7 mouse cellular contexts compared by ENCODE assay signal in genomic region chr3:88436395-88437201, GRCm38 (mm10). TPM values are rescaled to one million over a fixed set of nuclear protein-coding genes. Genes with fewer than 3 reads are reported as not detected.
DNase-seq lines count a peak whose midpoint lies in the region; ATAC-seq and TF ChIP-seq lines count a peak whose summit lies in the region.

No protein-coding gene starts in this region.

- peak overlapping the region; percentile 45 for H3K4me2 ChIP-seq in embryonic facial prominence, embryonic 12.5 days (replicated peaks)
- H3K4me2 ChIP-seq in kidney, postnatal 0 days (ENCODE audit: low read length) = peak overlapping the region; percentile 53
- H3K4me2 ChIP-seq in lung, embryonic 14.5 days = peak overlapping the region; percentile 72

- ATAC-seq in embryonic facial prominence, embryonic 12.5 days (ENCODE audit: insufficient number of reproducible peaks, insufficient read depth, low FRiP score, low TSS enrichment) = peak; percentile 81
- peak; percentile 87 for ATAC-seq in kidney, postnatal 0 days (replicated peaks; ENCODE audit: low FRiP score, low read depth)
- ATAC-seq in lung, embryonic 14.5 days (ENCODE audit: insufficient read depth) = peak; percentile 93

- in situ Hi-C loops in ES-E14 (cut with MboI; ENCODE audit: low sequenced_read_pairs in 2 of 2, unreplicated experiment in 2 of 2) = no loop called here

- no peak overlapping the region for H3K27ac ChIP-seq in ES-E14 (ENCODE audit: insufficient read depth, low read depth, low read length, poor library complexity, severe bottlenecking)
- H3K27ac ChIP-seq in embryonic facial prominence, embryonic 12.5 days = no peak overlapping the region
- H3K27ac ChIP-seq in kidney, postnatal 0 days = peak overlapping the region; percentile 80
- H3K27ac ChIP-seq in lung, embryonic 14.5 days (ENCODE audit: low read depth) = peak overlapping the region; percentile 36; the same call in 1 of the 2 replicates

- DNase-seq in ES-E14 (ENCODE audit: low read depth, low spot score) = no peak
- DNase-seq in adrenal gland, postnatal 25 days = peak; percentile 73
- peak; percentile 38 to 39 for DNase-seq in heart, adult 9 months (ENCODE audit: low spot score in 2 of 2)
- DNase-seq in kidney, postnatal 0 days (ENCODE audit: low spot score) = peak; percentile 83
- peak; percentile 76 for DNase-seq in lung, embryonic 14.5 days
- peak; percentile 92 for DNase-seq in retina, postnatal 1 day

- TF ChIP-seq CTCF in kidney, postnatal 0 days (IDR thresholded peaks at IDR 0.05; ENCODE audit: low read depth) = peak; percentile 64
- TF ChIP-seq CTCF in lung, embryonic 14.5 days (IDR thresholded peaks at IDR 0.05; ENCODE audit: low read depth) = peak; percentile 76

- peak overlapping the region; percentile 48 to 54; a peak in 3 of 4 replicates for H3K4me3 ChIP-seq in ES-E14 (ENCODE audit: insufficient read depth in 1 of 2, low read depth in 1 of 2, low read length in 2 of 2, poor library complexity in 1 of 2, severe bottlenecking in 1 of 2)
- H3K4me3 ChIP-seq in embryonic facial prominence, embryonic 12.5 days = peak overlapping the region; percentile 26
- H3K4me3 ChIP-seq in kidney, postnatal 0 days (replicated peaks; ENCODE audit: low read depth, low read length) = peak overlapping the region; percentile 6; the same call in 1 of the 2 replicates
- peak overlapping the region; percentile 33 for H3K4me3 ChIP-seq in lung, embryonic 14.5 days (ENCODE audit: low read depth, low read length)

- peaks cover 12 to 35% of the 10 kb centered on the region in 2 experiments; a peak in 3 of 4 replicates for H3K4me1 ChIP-seq in ES-E14 (ENCODE audit: control insufficient read depth in 2 of 2, insufficient read depth in 2 of 2, low read length in 2 of 2, poor library complexity in 1 of 2)
- H3K4me1 ChIP-seq in embryonic facial prominence, embryonic 12.5 days = peaks cover 18% of the 10 kb centered on the region
- peaks cover 19% of the 10 kb centered on the region for H3K4me1 ChIP-seq in kidney, postnatal 0 days (replicated peaks; ENCODE audit: insufficient read depth, low read length)
- no peaks in the 10 kb centered on the region; the same call in 1 of the 2 replicates for H3K4me1 ChIP-seq in lung, embryonic 14.5 days (ENCODE audit: insufficient read depth)

- H3K9ac ChIP-seq in ES-E14 (ENCODE audit: insufficient read depth, low read depth, low read length, poor library complexity, severe bottlenecking) = 0 out of 2 replicates have a peak overlapping the region, but pooled peaks have one; percentile 18
- H3K9ac ChIP-seq in embryonic facial prominence, embryonic 12.5 days = no peak overlapping the region
- H3K9ac ChIP-seq in kidney, postnatal 0 days (ENCODE audit: low read depth, low read length) = peak overlapping the region; percentile 9; the same call in 1 of the 2 replicates
- peak overlapping the region; percentile 50 for H3K9ac ChIP-seq in lung, embryonic 14.5 days

- peaks cover 4% of the 10 kb centered on the region; the same call in 1 of the 2 replicates for H3K27me3 ChIP-seq in embryonic facial prominence, embryonic 12.5 days
- H3K27me3 ChIP-seq in kidney, postnatal 0 days (ENCODE audit: insufficient read depth, low read length) = no peaks in the 10 kb centered on the region
- H3K27me3 ChIP-seq in lung, embryonic 14.5 days (ENCODE audit: insufficient read depth, low read length) = no peaks in the 10 kb centered on the region

- WGBS in embryonic facial prominence, embryonic 12.5 days = 11% methylated on average over 29 of the region's 29 CpGs
- 9% methylated on average over 29 of the region's 29 CpGs for WGBS in kidney, postnatal 0 days
- WGBS in lung, embryonic 14.5 days = 8% methylated on average over 29 of the region's 29 CpGs

- H3K9me3 ChIP-seq in ES-E14 (ENCODE audit: control insufficient read depth, insufficient read depth, low read depth, low read length) = no peaks in the 10 kb centered on the region
- no peaks in the 10 kb centered on the region for H3K9me3 ChIP-seq in embryonic facial prominence, embryonic 12.5 days
- H3K9me3 ChIP-seq in kidney, postnatal 0 days (replicated peaks; ENCODE audit: low read length) = no peaks in the 10 kb centered on the region
- no peaks in the 10 kb centered on the region for H3K9me3 ChIP-seq in lung, embryonic 14.5 days (ENCODE audit: low read depth, low read length)

- H3K36me3 ChIP-seq in ES-E14 (ENCODE audit: control insufficient read depth, insufficient read depth, low read length, poor library complexity, severe bottlenecking) = no peaks in the 10 kb centered on the region
- H3K36me3 ChIP-seq in embryonic facial prominence, embryonic 12.5 days = 0 out of 2 replicates have a peak, but pooled peaks cover 3% of the 10 kb centered on the region
- no peaks in the 10 kb centered on the region for H3K36me3 ChIP-seq in kidney, postnatal 0 days (ENCODE audit: insufficient read depth, low read length)
- no peaks in the 10 kb centered on the region for H3K36me3 ChIP-seq in lung, embryonic 14.5 days (ENCODE audit: insufficient read depth)

TF ChIP-seq in ES-E14, 5 proteins besides CTCF, POLR2A, EP300 and RAD21:
- TF ChIP-seq ZNF384 (IDR thresholded peaks at IDR 0.05; ENCODE audit: low read depth, low read length) (no peak), MAFK (IDR thresholded peaks at IDR 0.05; ENCODE audit: insufficient read depth, low read depth, low read length) (no peak), ZC3H11A (IDR thresholded peaks at IDR 0.05; ENCODE audit: borderline replicate concordance, low read depth, low read length) (no peak), CHD2 (IDR thresholded peaks at IDR 0.05; ENCODE audit: low read depth, low read length) (no peak), HCFC1 (IDR thresholded peaks at IDR 0.05; ENCODE audit: borderline replicate concordance, insufficient read depth, low read length) (no peak)
TF ChIP-seq in ES-E14: peak in this region for 0.

RNA-seq across cellular contexts. Expression of gene Slc25a44, which starts 11.7 kb away (rescaled TPM):
- 13.6 and 17.1 TPM in 2 replicates for total RNA-seq in ES-E14 (2012; rRNA removed)
- 42.9 and 45.9 TPM in 2 replicates for total RNA-seq in adrenal gland, postnatal 25 days (2021)
- 17.0 and 17.3 TPM in 2 replicates for polyA plus RNA-seq in embryonic facial prominence, embryonic 12.5 days (2016; fragmentation: Nextera tagmentation; extraction: Ambion mirVana)
- 17.1 and 17.7 TPM in 2 replicates for polyA plus RNA-seq in kidney, postnatal 0 days (2015; fragmentation: Nextera tagmentation; extraction: Ambion mirVana)
- 16.6 and 18.3 TPM in 2 replicates for polyA plus RNA-seq in lung, embryonic 14.5 days (2014; fragmentation: Nextera tagmentation; extraction: Ambion mirVana)

RNA-seq across cellular contexts. Expression of gene Sema4a, which starts 24.4 kb away (rescaled TPM):
- total RNA-seq in ES-E14 (2012; rRNA removed) = 8.8 and 10.1 TPM in 2 replicates
- total RNA-seq in adrenal gland, postnatal 25 days (2021) = 6.0 and 6.2 TPM in 2 replicates
- polyA plus RNA-seq in embryonic facial prominence, embryonic 12.5 days (2016; fragmentation: Nextera tagmentation; extraction: Ambion mirVana) = 7.5 and 9.0 TPM in 2 replicates
- 32.6 and 33.3 TPM in 2 replicates for polyA plus RNA-seq in kidney, postnatal 0 days (2015; fragmentation: Nextera tagmentation; extraction: Ambion mirVana)
- polyA plus RNA-seq in lung, embryonic 14.5 days (2014; fragmentation: Nextera tagmentation; extraction: Ambion mirVana) = 2.8 TPM in 2 replicates

RNA-seq across cellular contexts. Expression of gene Pmf1, which starts 26.5 kb away (rescaled TPM):
- total RNA-seq in ES-E14 (2012; rRNA removed) = 89.5 and 97.0 TPM in 2 replicates
- total RNA-seq in adrenal gland, postnatal 25 days (2021) = 34.9 and 41.2 TPM in 2 replicates
- 130 and 133 TPM in 2 replicates for polyA plus RNA-seq in embryonic facial prominence, embryonic 12.5 days (2016; fragmentation: Nextera tagmentation; extraction: Ambion mirVana)
- 97.5 and 107 TPM in 2 replicates for polyA plus RNA-seq in kidney, postnatal 0 days (2015; fragmentation: Nextera tagmentation; extraction: Ambion mirVana)
- 162 and 173 TPM in 2 replicates for polyA plus RNA-seq in lung, embryonic 14.5 days (2014; fragmentation: Nextera tagmentation; extraction: Ambion mirVana)

RNA-seq across cellular contexts. Expression of gene Bglap, which starts 52.3 kb away (rescaled TPM):
- total RNA-seq in ES-E14 (2012; rRNA removed) = not detected in 2 replicates
- 4.3 TPM in 1 of 2 replicates, not detected in the other for total RNA-seq in adrenal gland, postnatal 25 days (2021)
- polyA plus RNA-seq in embryonic facial prominence, embryonic 12.5 days (2016; fragmentation: Nextera tagmentation; extraction: Ambion mirVana) = not detected in 2 replicates
- polyA plus RNA-seq in kidney, postnatal 0 days (2015; fragmentation: Nextera tagmentation; extraction: Ambion mirVana) = not detected in 2 replicates
- polyA plus RNA-seq in lung, embryonic 14.5 days (2014; fragmentation: Nextera tagmentation; extraction: Ambion mirVana) = not detected in 2 replicates

RNA-seq across cellular contexts. Expression of gene Bglap2, which starts 58.1 kb away (rescaled TPM):
- not detected in 2 replicates for total RNA-seq in ES-E14 (2012; rRNA removed)
- total RNA-seq in adrenal gland, postnatal 25 days (2021) = 1.0 TPM in 1 of 2 replicates, not detected in the other
- polyA plus RNA-seq in embryonic facial prominence, embryonic 12.5 days (2016; fragmentation: Nextera tagmentation; extraction: Ambion mirVana) = not detected in 2 replicates
- 4.2 and 7.1 TPM in 2 replicates for polyA plus RNA-seq in kidney, postnatal 0 days (2015; fragmentation: Nextera tagmentation; extraction: Ambion mirVana)
- polyA plus RNA-seq in lung, embryonic 14.5 days (2014; fragmentation: Nextera tagmentation; extraction: Ambion mirVana) = not detected in 2 replicates

Comparison
In these comparisons a context has a peak if more than half of its experiments do, and no peak if none do; other contexts are left out.
1. H3K27ac ChIP-seq: peak in kidney, postnatal 0 days (single experiment) and lung, embryonic 14.5 days (single experiment); none in ES-E14 (single experiment) and embryonic facial prominence, embryonic 12.5 days (single experiment).
2. Peak in every context shown above with its lines, with median percentiles within 50 percentile points of each other: H3K4me3 ChIP-seq, ATAC-seq and H3K4me2 ChIP-seq.